Mouse (Mus musculus) kidney, adult 18-20 months (tissue): Measurements from ENCODE around the gene Olfr781.
"Not testable (repeated sequence)": the region's sequence is repeated elsewhere in the genome, so short reads cannot be mapped to it uniquely, and the experiment has no call there.

Experiments
- DNase-seq: peaks from one replicate; pipeline ENCODE4 v3.0.0; 2021

Gene Olfr781

DNA sequence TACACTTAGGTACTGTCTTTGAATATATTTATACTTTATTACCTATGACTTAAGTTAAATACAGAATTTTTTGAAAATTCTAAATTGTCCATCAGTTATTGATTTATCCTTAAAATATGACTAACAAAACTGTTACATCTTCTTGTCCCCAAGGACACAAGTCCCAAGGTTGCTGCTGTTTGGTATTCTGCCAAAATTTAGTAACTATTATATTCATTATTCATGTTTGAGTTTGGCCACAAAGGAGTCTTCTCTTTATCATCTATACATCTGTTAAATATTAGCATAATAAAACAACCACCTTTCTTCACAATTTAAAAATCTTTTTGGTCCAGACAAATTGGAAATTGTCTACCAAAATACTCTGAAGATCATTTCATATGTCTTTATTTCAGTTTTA lies at the start of gene Olfr781:
Olfr781 (plus strand) TSS at position 301 of the 400 bp plus-strand sequence.
- DNase-seq, result no peak

DNA sequence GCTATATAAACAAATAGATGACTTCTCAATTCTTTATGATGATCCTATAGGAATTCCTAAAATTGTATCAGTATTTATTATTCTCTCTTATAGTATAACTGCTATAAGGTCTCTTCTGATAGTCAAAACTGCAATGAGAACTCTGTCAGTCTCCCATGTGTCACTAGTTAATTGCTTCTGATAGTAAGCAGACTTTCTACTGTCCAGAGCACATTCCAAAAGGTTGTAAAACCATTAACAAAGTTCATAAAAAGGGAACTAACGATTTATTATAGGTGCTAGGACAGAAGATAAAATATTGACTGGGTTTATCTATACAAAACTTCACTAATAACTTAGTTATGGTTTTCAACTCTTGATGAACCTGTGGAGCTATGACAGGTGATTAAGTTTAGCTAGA lies 15.7 kb upstream of the Olfr781 start:
- DNase-seq, result not testable (repeated sequence)

GRCm38 (mm10) chr10:129313521-129313920 lies 15.1 kb upstream of the Olfr781 start:
- not testable (repeated sequence) for DNase-seq

DNA sequence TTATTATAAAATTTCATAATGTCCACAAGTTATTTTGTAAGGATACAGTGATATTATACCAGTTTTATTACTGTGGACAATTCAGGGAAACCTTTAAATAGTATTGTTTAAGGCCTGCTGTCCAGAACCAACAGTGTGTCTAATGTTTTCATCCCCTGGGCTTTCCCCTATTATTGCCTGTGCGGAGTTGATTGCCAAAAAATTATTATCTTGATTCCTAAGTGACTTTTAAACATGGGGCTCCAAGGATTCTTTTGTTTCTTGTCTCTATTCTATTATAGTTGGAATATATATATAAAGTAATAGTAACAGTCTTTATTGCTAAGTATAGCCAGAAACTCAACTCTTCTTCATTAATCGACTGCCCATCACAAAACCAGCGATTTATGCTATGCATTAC lies 10.8 kb upstream of the Olfr781 start, which contains the start of gene Olfr780:
Olfr780 (plus strand) TSS at position 301 of the 400 bp plus-strand sequence.
- DNase-seq, result no peak

DNA sequence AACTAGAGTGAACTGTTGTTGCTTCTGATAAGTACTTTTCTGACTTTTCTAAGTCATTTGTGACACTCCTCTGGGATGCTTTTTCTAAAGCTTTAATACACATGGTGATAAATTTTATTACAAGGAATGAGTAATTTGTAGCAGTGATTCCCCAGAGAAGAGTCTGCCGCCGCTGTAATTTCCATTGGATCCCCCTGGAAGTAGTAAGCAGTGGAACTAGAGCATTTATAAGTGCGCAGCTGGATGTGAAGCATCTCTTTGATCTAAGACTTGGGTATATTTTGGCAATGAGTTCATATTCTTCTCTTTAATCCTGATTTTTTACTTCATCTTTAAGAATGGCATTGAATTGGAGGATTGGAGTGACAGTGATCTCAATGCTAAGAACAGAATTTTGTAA lies 19.9 kb downstream of the Olfr781 start, which contains the start of gene Olfr782:
Olfr782 (plus strand) TSS at position 301 of the 400 bp plus-strand sequence.
- DNase-seq, result no peak

GRCm38 (mm10) chr10:129352475-129352874 lies 23.8 kb downstream of the Olfr781 start:
- DNase-seq, result not testable (repeated sequence)

DNA sequence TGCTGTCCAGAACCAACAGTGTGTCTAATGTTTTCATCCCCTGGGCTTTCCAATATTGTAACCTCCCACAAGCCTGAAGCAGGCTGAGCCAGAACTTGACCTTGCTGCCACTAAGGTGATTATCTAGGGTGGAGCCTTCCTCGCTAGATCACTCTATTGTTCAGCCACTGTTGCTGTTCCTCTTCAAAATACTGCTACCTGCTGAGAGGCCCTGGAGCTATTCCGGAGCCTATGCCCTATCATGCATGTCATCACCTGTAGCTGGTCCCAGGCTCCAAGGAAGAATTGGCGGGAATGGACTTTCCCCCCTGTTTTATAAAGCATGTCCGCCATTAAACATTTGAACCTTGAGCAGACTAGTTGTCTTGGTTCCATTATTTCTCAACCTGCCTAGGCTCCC lies 27.8 kb downstream of the Olfr781 start:
- DNase-seq, result not testable (repeated sequence)

DNA sequence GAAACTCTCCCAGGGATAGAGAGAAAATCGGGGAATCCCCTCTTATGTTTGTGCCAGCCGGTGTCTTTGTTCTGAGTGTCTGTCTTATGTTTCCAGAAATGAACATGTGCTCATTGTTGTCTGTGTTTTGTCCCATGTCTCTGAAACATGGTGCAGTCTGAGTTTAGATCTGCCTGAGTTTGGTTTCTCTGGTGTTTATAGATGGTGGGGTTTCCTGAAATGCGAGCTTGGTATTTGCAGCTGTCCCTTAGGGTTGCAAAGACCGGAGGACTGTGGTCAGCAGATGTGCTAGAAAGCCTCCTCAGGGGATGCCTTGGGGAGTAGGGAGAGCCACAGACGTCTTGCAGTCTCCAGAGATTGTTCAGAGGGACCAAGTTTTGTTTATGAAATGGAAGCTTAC lies 28.7 kb downstream of the Olfr781 start:
- DNase-seq, result no peak

DNA sequence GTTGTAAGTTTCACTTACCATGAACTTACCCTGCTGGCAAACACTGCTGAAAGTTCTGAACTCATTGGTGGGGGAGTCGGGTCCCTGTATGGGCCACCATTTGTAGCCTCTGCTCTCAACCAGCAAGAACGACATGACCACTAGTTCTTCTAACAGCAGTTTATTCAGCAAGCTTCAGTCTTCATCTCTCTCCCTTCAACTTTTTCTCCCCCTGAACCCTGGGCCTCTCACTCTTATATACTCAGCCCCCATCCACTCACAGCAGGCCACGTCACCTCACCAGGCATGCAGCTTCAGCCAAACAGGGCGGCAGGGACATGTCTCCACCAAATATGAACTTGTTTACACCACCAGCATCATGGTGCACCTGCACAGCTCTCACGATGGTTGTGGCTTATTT lies 45.4 kb downstream of the Olfr781 start:
- not testable (repeated sequence) for DNase-seq
